11 mouse cellular contexts compared by ENCODE assay signal in genomic region chr5:73585212-73586115, GRCm38 (mm10). TPM values are rescaled to one million over a fixed set of nuclear protein-coding genes. Genes with fewer than 3 reads are reported as not detected.
DNase-seq lines count a peak whose midpoint lies in the region; ATAC-seq and TF ChIP-seq lines count a peak whose summit lies in the region.
"Had no signal": no experiment of that assay in that cellular context is flagged by ENCODE, and none has a peak within 500 bp of the region (broad histone marks: within the 10 kb centered on the region; RNA-seq: fewer than 3 reads in every experiment).

No protein-coding gene starts in this region.

- peak; percentile 83 for DNase-seq in adrenal gland, adult 2 months
- peak; percentile 69 to 70 for DNase-seq in adrenal gland, postnatal 36 days
- DNase-seq in layer of hippocampus, postnatal 14 days (ENCODE audit: low spot score in 2 of 2), result peak; percentile 55 to 68
- DNase-seq in heart, adult 2 months, result no peak
- no peak for DNase-seq in kidney, postnatal 25 days
- DNase-seq: lung, postnatal 4 days; thymus, postnatal 4 days had no signal

- H3K36me3 ChIP-seq in forebrain, embryonic 12.5 days (replicated peaks), result no peaks in the 10 kb centered on the region
- H3K36me3 ChIP-seq in kidney, embryonic 16.5 days (ENCODE audit: insufficient read depth, low read length), result no peaks in the 10 kb centered on the region
- no peaks in the 10 kb centered on the region for H3K36me3 ChIP-seq in heart, adult 2 months (ENCODE audit: control insufficient read depth, insufficient read depth, low read length)
- H3K36me3 ChIP-seq: G1E had no signal

- intact Hi-C loops in heart, adult 2 months (cut with DNase I), result no loop called here

- no peak for TF ChIP-seq POLR2A in heart, adult 2 months (IDR thresholded peaks at IDR 0.05; ENCODE audit: insufficient read depth, low read depth, low read length)

- no peak for TF ChIP-seq EP300 in heart, adult 2 months (IDR thresholded peaks at IDR 0.05; ENCODE audit: insufficient read depth, low read depth, low read length)

- WGBS in forebrain, embryonic 12.5 days, result 27% methylated on average over 7 of the region's 7 CpGs
- 31% methylated on average over 7 of the region's 7 CpGs for WGBS in kidney, embryonic 16.5 days
- 45% methylated on average over 7 of the region's 7 CpGs for WGBS in heart, adult 2 months

- peak overlapping the region; percentile 50; the same call in 1 of the 2 replicates for H3K27ac ChIP-seq in forebrain, embryonic 12.5 days
- no peak overlapping the region for H3K27ac ChIP-seq in kidney, embryonic 16.5 days (ENCODE audit: low read length)
- H3K27ac ChIP-seq in heart, adult 2 months, result no peak overlapping the region

- H3K9ac ChIP-seq in forebrain, embryonic 12.5 days, result no peak overlapping the region
- no peak overlapping the region for H3K9ac ChIP-seq in kidney, embryonic 16.5 days (replicated peaks; ENCODE audit: low read length)
- no peak overlapping the region for H3K9ac ChIP-seq in heart, adult 2 months (ENCODE audit: low read depth, low read length)

- no peaks in the 10 kb centered on the region for H3K27me3 ChIP-seq in forebrain, embryonic 12.5 days
- H3K27me3 ChIP-seq in kidney, embryonic 16.5 days (ENCODE audit: insufficient read depth, low read length), result no peaks in the 10 kb centered on the region
- H3K27me3 ChIP-seq in heart, adult 2 months (ENCODE audit: control insufficient read depth, insufficient read depth, low read length), result no peaks in the 10 kb centered on the region

- no peak for TF ChIP-seq CTCF in heart, adult 2 months (IDR thresholded peaks at IDR 0.05)

- 0 out of 2 replicates have a peak, but pooled peaks cover 7% of the 10 kb centered on the region for H3K4me1 ChIP-seq in forebrain, embryonic 12.5 days
- no peaks in the 10 kb centered on the region for H3K4me1 ChIP-seq in kidney, embryonic 16.5 days (ENCODE audit: insufficient read depth, low read length)
- no peaks in the 10 kb centered on the region for H3K4me1 ChIP-seq in heart, adult 2 months (ENCODE audit: control insufficient read depth, insufficient read depth, low read length)

- H3K79me2 ChIP-seq in heart, adult 2 months (replicated peaks; ENCODE audit: control insufficient read depth, insufficient read depth, low read length), result no peaks in the 10 kb centered on the region

- peak; percentile 67; the same call in 1 of the 2 replicates for ATAC-seq in forebrain, embryonic 12.5 days (ENCODE audit: low FRiP score)
- ATAC-seq in kidney, embryonic 16.5 days (ENCODE audit: low FRiP score, low TSS enrichment), result no peak

- no peak overlapping the region for H3K4me2 ChIP-seq in forebrain, embryonic 12.5 days
- H3K4me2 ChIP-seq in kidney, embryonic 16.5 days (replicated peaks; ENCODE audit: low read depth, low read length), result no peak overlapping the region

- H3K9me3 ChIP-seq in forebrain, embryonic 12.5 days, result no peaks in the 10 kb centered on the region
- H3K9me3 ChIP-seq in kidney, embryonic 16.5 days (ENCODE audit: low read length), result no peaks in the 10 kb centered on the region
- H3K9me3 ChIP-seq: G1E had no signal

- no peak overlapping the region for H3K4me3 ChIP-seq in forebrain, embryonic 12.5 days (replicated peaks)
- H3K4me3 ChIP-seq in kidney, embryonic 16.5 days (ENCODE audit: low read length), result no peak overlapping the region
- H3K4me3 ChIP-seq in heart, adult 2 months, result no peak overlapping the region

RNA-seq across cellular contexts. Expression of gene Lrrc66, which starts 46.9 kb away (rescaled TPM):
- not detected for total RNA-seq in adrenal gland, adult 2 months (2021)
- not detected in 2 replicates for polyA plus RNA-seq in adrenal gland, adult 2 months (2012; rRNA removed)
- total RNA-seq in adrenal gland, postnatal 36 days (2021), result not detected
- polyA plus RNA-seq in forebrain, embryonic 12.5 days (2016; fragmentation: Nextera tagmentation; extraction: Ambion mirVana), result not detected in 2 replicates
- total RNA-seq in layer of hippocampus, postnatal 14 days (2021), result not detected
- 0.34 and 0.62 TPM in 2 replicates for polyA plus RNA-seq in kidney, embryonic 16.5 days (2015; fragmentation: Nextera tagmentation; extraction: Ambion mirVana)
- total RNA-seq in heart, adult 2 months (2021), result not detected
- polyA plus RNA-seq in heart, adult 2 months (2012; rRNA removed), result 0.04 TPM in 1 of 2 replicates, not detected in the other
- total RNA-seq: left cerebral cortex, postnatal 36 days had no signal

Comparison
In these comparisons a context has a peak if more than half of its experiments do, and no peak if none do; other contexts are left out.
1. DNase-seq: peak in adrenal gland, adult 2 months (single experiment), adrenal gland, postnatal 36 days (2 of 2) and layer of hippocampus, postnatal 14 days (2 of 2); none in heart, adult 2 months (0 of 2) and kidney, postnatal 25 days (0 of 2).